Mouse (Mus musculus): Measurements from ENCODE around the gene Gpr171.
"Not testable (repeated sequence)": the region's sequence is repeated elsewhere in the genome, so short reads cannot be mapped to it uniquely, and the experiment has no call there.

The Gpr171 gene

GRCm38 (mm10) chr3:59113291-59113690 is 11.7 kb upstream of the Gpr171 start:
- DNase-seq = not testable (repeated sequence)

- no peak for DNase-seq
Measured at GRCm38 (mm10) chr3:59111944-59112343, 10.3 kb upstream of the Gpr171 start.

- DNase-seq = not testable (repeated sequence)
Measured at GRCm38 (mm10) chr3:59109834-59110233, 8.2 kb upstream of the Gpr171 start.

GRCm38 (mm10) chr3:59107439-59107838 is 5.8 kb upstream of the Gpr171 start:
- no peak for DNase-seq

- no peak for DNase-seq
Measured at GRCm38 (mm10) chr3:59104462-59104861, 2.8 kb upstream of the Gpr171 start.

GRCm38 (mm10) chr3:59102146-59102545 is 525 bp upstream of the Gpr171 start:
- no peak for DNase-seq

- no peak for DNase-seq
Measured at GRCm38 (mm10) chr3:59098540-59098939, 3.1 kb downstream of the Gpr171 start.

GRCm38 (mm10) chr3:59097421-59097820 is 4.2 kb downstream of the Gpr171 start:
- no peak for DNase-seq

- DNase-seq = no peak
Measured at GRCm38 (mm10) chr3:59092702-59093101, 8.9 kb downstream of the Gpr171 start.

GRCm38 (mm10) chr3:59080919-59081318 is 20.7 kb downstream of the Gpr171 start:
- DNase-seq = no peak

GRCm38 (mm10) chr3:59080293-59080916 is 21.2 kb downstream of the Gpr171 start:
- DNase-seq = no peak

- DNase-seq = peak in 1 of 2 experiments; percentile 66
Measured at GRCm38 (mm10) chr3:59079327-59079726, 22.3 kb downstream of the Gpr171 start.

- DNase-seq = no peak
Measured at GRCm38 (mm10) chr3:59078585-59078984, 23.0 kb downstream of the Gpr171 start.

GRCm38 (mm10) chr3:59077278-59077677 is 24.3 kb downstream of the Gpr171 start:
- peak in 1 of 2 experiments; percentile 21 for DNase-seq

- DNase-seq = not testable (repeated sequence)
Measured at GRCm38 (mm10) chr3:59069071-59069470, 32.5 kb downstream of the Gpr171 start.

- DNase-seq = no peak
Measured at GRCm38 (mm10) chr3:59066558-59067294, 34.9 kb downstream of the Gpr171 start.

GRCm38 (mm10) chr3:59065937-59066336 is 35.7 kb downstream of the Gpr171 start:
- no peak for DNase-seq

- DNase-seq = no peak
Measured at GRCm38 (mm10) chr3:59063431-59063830, 38.2 kb downstream of the Gpr171 start.

GRCm38 (mm10) chr3:59062141-59062540 is 39.5 kb downstream of the Gpr171 start:
- no peak for DNase-seq

GRCm38 (mm10) chr3:59060131-59060530 is 41.5 kb downstream of the Gpr171 start:
- peak in 1 of 2 experiments; percentile 5 for DNase-seq

GRCm38 (mm10) chr3:59059022-59059541 is 42.5 kb downstream of the Gpr171 start:
- DNase-seq = peak; percentile 59 to 67

- no peak for DNase-seq
Measured at GRCm38 (mm10) chr3:59054834-59055535, 46.6 kb downstream of the Gpr171 start.

All from kidney, postnatal 25 days (tissue).